Mouse (Mus musculus): ENCODE data around the gene Gm15023.
"Not testable (repeated sequence)": the region's sequence is repeated elsewhere in the genome, so short reads cannot be mapped to it uniquely, and the experiment has no call there.

Gm15023 gene

GRCm38 (mm10) chrX:135177532-135177931, at the start of gene Gm15023:
Gene Gm15023 (minus strand): TSS chrX:135177632.
- not testable (repeated sequence) for DNase-seq (ENCODE audit: low spot score in 2 of 2)

GRCm38 (mm10) chrX:135210436-135211221, 33.2 kb upstream of the Gm15023 start, which contains the start of gene Tceal6:
Gene Tceal6 (minus strand): TSS chrX:135210687.
- DNase-seq (ENCODE audit: low spot score in 2 of 2) = no peak

GRCm38 (mm10) chrX:135209773-135210435, 32.5 kb upstream of the Gm15023 start:
- DNase-seq (ENCODE audit: low spot score in 2 of 2) = not testable (repeated sequence)

GRCm38 (mm10) chrX:135189924-135190323, 12.5 kb upstream of the Gm15023 start:
- DNase-seq (ENCODE audit: low spot score in 2 of 2) = not testable (repeated sequence)

GRCm38 (mm10) chrX:135188661-135189060, 11.2 kb upstream of the Gm15023 start:
- not testable (repeated sequence) for DNase-seq (ENCODE audit: low spot score in 2 of 2)

Measured in heart, adult 9 months (tissue).